Mouse (Mus musculus) MEL (cell line): ENCODE measurements at regions not wholly inside any gene's neighbourhood (a gene's known extent, or its start where the extent isn't known, plus 50 kb on each side); places are given as distances from the start of the nearest gene placed in this dataset.

ENCODE experiments used
- SIN3A ChIP-seq: IDR thresholded peaks from 2 replicates; pipeline ENCODE4 v1.6.1; 2012; ENCODE audit warnings: low read length, improper control_type of control experiment, inconsistent platforms
- TAL1 ChIP-seq: IDR thresholded peaks from 2 replicates; pipeline ENCODE4 v1.6.1; 2012; ENCODE audit warnings: mild to moderate bottlenecking, inconsistent platforms, low read length, moderate library complexity, mixed read lengths
- ZMIZ1 ChIP-seq: IDR thresholded peaks from 2 replicates; pipeline ENCODE4 v1.6.1; 2012; ENCODE audit warnings: low read depth, mild to moderate bottlenecking, inconsistent platforms, low read length, improper control_type of control experiment, moderate library complexity

GRCm38 (mm10) chr13:35500891-35501290 lies 158.7 kb upstream of the Cdyl start:
- TF ChIP-seq ZMIZ1 = no peak
- no peak for TF ChIP-seq TAL1
- no peak for TF ChIP-seq SIN3A
